Mouse (Mus musculus): ENCODE data around the gene Zfp423.

DNA sequence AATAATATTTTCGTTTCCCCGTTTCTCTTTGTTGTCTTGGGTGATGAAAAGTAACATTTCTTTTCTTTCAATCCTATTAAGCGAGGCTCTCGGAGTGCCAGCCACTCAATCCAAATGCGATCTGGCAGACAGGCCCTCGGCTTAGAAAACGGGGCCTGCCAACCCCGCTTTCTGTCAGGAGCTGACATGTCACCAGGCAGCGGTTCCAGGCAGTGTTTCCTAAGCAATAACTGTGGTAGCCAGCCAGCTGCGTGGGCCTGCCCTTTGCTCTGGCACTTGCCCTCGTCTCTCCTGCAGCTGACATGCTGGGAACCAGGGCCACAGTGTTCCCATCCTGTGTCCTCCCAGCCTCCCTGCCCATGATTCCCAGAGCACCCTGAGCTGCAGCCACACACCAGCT, 221.5 kb downstream of the Zfp423 start:
- TF ChIP-seq POLR2A (IDR thresholded peaks at IDR 0.05; ENCODE audit: low read depth, low read length) (no peak), CTCF (IDR thresholded peaks at IDR 0.05; ENCODE audit: borderline replicate concordance, insufficient read depth, low read length) (no peak)
